Mouse (Mus musculus): ENCODE results near the gene Otub2.

DNA sequence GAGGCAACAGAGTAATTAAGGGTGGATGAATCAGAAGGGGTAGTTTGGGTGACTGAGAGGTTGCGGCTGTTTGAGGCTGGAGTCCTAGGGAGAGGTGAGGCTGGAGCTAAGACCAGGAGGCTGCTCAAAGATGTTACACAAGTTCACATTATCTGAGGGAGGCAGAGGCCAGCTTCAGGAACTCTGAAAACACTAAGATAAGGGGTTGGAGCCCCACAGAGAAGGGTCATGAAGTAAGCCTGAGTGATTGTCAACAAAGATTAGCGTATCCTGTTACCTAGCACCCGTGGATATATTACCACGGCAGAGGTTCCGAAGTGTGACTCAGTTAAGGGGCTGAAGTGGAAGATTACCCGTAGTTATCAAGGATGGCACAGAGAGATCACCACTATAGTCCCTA lies 5.0 kb downstream of the Otub2 start:
- TF ChIP-seq CTCF (IDR thresholded peaks at IDR 0.05; ENCODE audit: extremely low read depth, insufficient read depth, low read length) = no peak
- no peak for TF ChIP-seq POLR2A (IDR thresholded peaks at IDR 0.05; ENCODE audit: extremely low read depth, insufficient read depth, low read length)
